Comparison of ENCODE assay signal across 27 mouse cellular contexts in the genomic region with DNA sequence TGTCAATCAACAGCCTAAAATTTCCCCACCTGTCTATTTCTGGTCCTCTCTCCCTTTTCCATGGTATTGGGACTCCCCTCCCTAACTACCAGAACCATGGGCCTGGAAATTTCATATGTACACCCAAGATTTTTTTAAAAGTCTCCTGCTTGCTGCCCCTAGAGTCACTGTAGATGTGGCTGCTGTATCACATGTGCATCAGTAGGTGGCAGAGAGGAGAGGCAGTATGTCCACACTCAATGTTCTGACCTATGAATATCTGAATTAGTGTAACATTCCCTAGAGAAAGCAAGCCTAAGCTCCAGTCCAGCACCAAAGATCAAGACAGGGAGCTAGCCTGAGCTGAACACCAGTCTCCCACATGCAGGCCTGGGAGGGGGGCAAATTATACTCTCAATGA. TPM values are rescaled to one million over a fixed set of nuclear protein-coding genes. Genes with fewer than 3 reads are reported as not detected.
A peak's percentile ranks its signal among the peaks of the same experiment; 100 is the strongest.
DNase-seq lines count a peak whose midpoint lies in the region; ATAC-seq and TF ChIP-seq lines count a peak whose summit lies in the region.
"Had no signal": no experiment of that assay in that cellular context is flagged by ENCODE, and none has a peak within 500 bp of the region (broad histone marks: within the 10 kb centered on the region; RNA-seq: fewer than 3 reads in every experiment).

No protein-coding gene starts in this region.

- H3K4me3 ChIP-seq in lung, embryonic 14.5 days (ENCODE audit: low read depth, low read length) = no peak overlapping the region
- H3K4me3 ChIP-seq in kidney, embryonic 14.5 days (ENCODE audit: low read length) = no peak overlapping the region
- H3K4me3 ChIP-seq: embryonic facial prominence, embryonic 10.5 days; hindbrain, embryonic 12.5 days; limb, embryonic 15.5 days; midbrain, embryonic 13.5 days; neural tube, embryonic 12.5 days had no signal

- DNase-seq in lung, embryonic 14.5 days = no peak
- DNase-seq in lung, postnatal 25 days (ENCODE audit: low spot score) = no peak
- peak; percentile 71 for DNase-seq in CD4-positive, CD25-positive, alpha-beta regulatory T cell, adult 2 months (ENCODE audit: low read depth, low spot score)
- DNase-seq in ZHBTc4 (ENCODE audit: low read depth, low spot score) = peak; percentile 6
- no peak for DNase-seq in neural tube, embryonic 10.5 days (ENCODE audit: extremely low spot score, low spot score)
- DNase-seq: cerebellum, postnatal 10 days; gastrocnemius, postnatal 10 days; kidney, adult 11 months; kidney, postnatal 4 days; liver, postnatal 0 days; thymus, postnatal 36 days had no signal

- H3K9ac ChIP-seq in lung, embryonic 14.5 days = no peak overlapping the region
- no peak overlapping the region for H3K9ac ChIP-seq in kidney, embryonic 14.5 days (ENCODE audit: low read depth, low read length)
- H3K9ac ChIP-seq: hindbrain, embryonic 12.5 days; limb, embryonic 15.5 days; liver, postnatal 0 days; midbrain, embryonic 13.5 days; neural tube, embryonic 12.5 days had no signal

- no peaks in the 10 kb centered on the region for H3K9me3 ChIP-seq in lung, embryonic 14.5 days (ENCODE audit: low read depth, low read length)
- no peaks in the 10 kb centered on the region for H3K9me3 ChIP-seq in kidney, embryonic 14.5 days (ENCODE audit: control insufficient read depth, low read length)
- H3K9me3 ChIP-seq: embryonic facial prominence, embryonic 10.5 days; hindbrain, embryonic 12.5 days; limb, embryonic 15.5 days; midbrain, embryonic 13.5 days; neural tube, embryonic 12.5 days had no signal

- no peaks in the 10 kb centered on the region for H3K4me1 ChIP-seq in lung, embryonic 14.5 days (ENCODE audit: insufficient read depth)
- H3K4me1 ChIP-seq in kidney, embryonic 14.5 days (ENCODE audit: control insufficient read depth, insufficient read depth, low read length) = no peaks in the 10 kb centered on the region
- H3K4me1 ChIP-seq: embryonic facial prominence, embryonic 10.5 days; hindbrain, embryonic 12.5 days; limb, embryonic 15.5 days; midbrain, embryonic 13.5 days; neural tube, embryonic 12.5 days had no signal

- no peaks in the 10 kb centered on the region for H3K27me3 ChIP-seq in lung, embryonic 14.5 days (ENCODE audit: insufficient read depth, low read length)
- no peaks in the 10 kb centered on the region for H3K27me3 ChIP-seq in kidney, embryonic 14.5 days (ENCODE audit: control insufficient read depth, insufficient read depth, low read length)
- H3K27me3 ChIP-seq: hindbrain, embryonic 12.5 days; limb, embryonic 15.5 days; midbrain, embryonic 13.5 days; neural tube, embryonic 12.5 days had no signal

- peak; percentile 31; the same call in 1 of the 2 replicates for TF ChIP-seq CTCF in lung, embryonic 14.5 days (IDR thresholded peaks at IDR 0.05; ENCODE audit: low read depth)

- H3K4me2 ChIP-seq in lung, embryonic 14.5 days = no peak overlapping the region
- H3K4me2 ChIP-seq in kidney, embryonic 14.5 days (replicated peaks; ENCODE audit: low read depth, low read length) = no peak overlapping the region
- H3K4me2 ChIP-seq: hindbrain, embryonic 12.5 days; limb, embryonic 15.5 days; midbrain, embryonic 13.5 days; neural tube, embryonic 12.5 days had no signal

- no peak for ATAC-seq in lung, embryonic 14.5 days (ENCODE audit: insufficient read depth)
- ATAC-seq in megakaryocyte-erythroid progenitor cell, adult 5-6 weeks (replicated peaks; ENCODE audit: low FRiP score, low TSS enrichment, poor library complexity, severe bottlenecking) = peak; percentile 55; the same call in 1 of the 2 replicates
- no peak for ATAC-seq in kidney, embryonic 14.5 days (ENCODE audit: low FRiP score, low TSS enrichment)
- ATAC-seq: forebrain, embryonic 14.5 days; liver, postnatal 0 days; midbrain, embryonic 13.5 days had no signal

- no peaks in the 10 kb centered on the region for H3K36me3 ChIP-seq in lung, embryonic 14.5 days (ENCODE audit: insufficient read depth)
- no peaks in the 10 kb centered on the region for H3K36me3 ChIP-seq in kidney, embryonic 14.5 days (ENCODE audit: control insufficient read depth, insufficient read depth, low read length)
- H3K36me3 ChIP-seq: embryonic facial prominence, embryonic 10.5 days; hindbrain, embryonic 12.5 days; limb, embryonic 15.5 days; midbrain, embryonic 13.5 days; neural tube, embryonic 12.5 days had no signal

- H3K27ac ChIP-seq in lung, embryonic 14.5 days (ENCODE audit: low read depth) = no peak overlapping the region
- H3K27ac ChIP-seq in kidney, embryonic 14.5 days (ENCODE audit: low read depth, low read length) = no peak overlapping the region
- H3K27ac ChIP-seq: embryonic facial prominence, embryonic 10.5 days; hindbrain, embryonic 12.5 days; limb, embryonic 15.5 days; macrophage; midbrain, embryonic 13.5 days; neural tube, embryonic 12.5 days had no signal

RNA-seq across cellular contexts. Expression of a gene that starts 6.0 kb away (rescaled TPM):
- not detected in 2 replicates for polyA plus RNA-seq in lung, embryonic 14.5 days (2014; fragmentation: Nextera tagmentation; extraction: Ambion mirVana)
- total RNA-seq in megakaryocyte-erythroid progenitor cell, adult 5-6 weeks (2014; fragmentation: Nextera tagmentation) = not detected in 2 replicates
- not detected in 2 replicates for total RNA-seq in megakaryocyte-erythroid progenitor cell, adult 5-6 weeks (2017)
- not detected in 2 replicates for polyA plus RNA-seq in kidney, embryonic 14.5 days (2014; fragmentation: Nextera tagmentation; extraction: Ambion mirVana)
- total RNA-seq: adrenal gland, adult 18-20 months; gastrocnemius, postnatal 10 days; heart, adult 8-10 months; layer of hippocampus, postnatal 25 days; left cerebral cortex, postnatal 14 days had no signal
- polyA plus RNA-seq: forebrain, embryonic 14.5 days; hindbrain, embryonic 12.5 days; macrophage; midbrain, embryonic 13.5 days; neural tube, embryonic 12.5 days; spleen, adult 2 months; stomach, embryonic 16.5 days had no signal

RNA-seq across cellular contexts. Expression of a gene that starts 21.7 kb away (rescaled TPM):
- 0.25 and 0.38 TPM in 2 replicates for polyA plus RNA-seq in lung, embryonic 14.5 days (2014; fragmentation: Nextera tagmentation; extraction: Ambion mirVana)
- 1.1 TPM in 1 of 2 replicates, not detected in the other for total RNA-seq in megakaryocyte-erythroid progenitor cell, adult 5-6 weeks (2014; fragmentation: Nextera tagmentation)
- total RNA-seq in megakaryocyte-erythroid progenitor cell, adult 5-6 weeks (2017) = 0.33 and 1.8 TPM in 2 replicates
- polyA plus RNA-seq in kidney, embryonic 14.5 days (2014; fragmentation: Nextera tagmentation; extraction: Ambion mirVana) = 0.19 TPM in 1 of 2 replicates, not detected in the other
- total RNA-seq: gastrocnemius, postnatal 10 days; heart, adult 8-10 months; layer of hippocampus, postnatal 25 days; left cerebral cortex, postnatal 14 days had no signal
- polyA plus RNA-seq: embryonic facial prominence, embryonic 10.5 days; forebrain, embryonic 14.5 days; midbrain, embryonic 13.5 days; neural tube, embryonic 12.5 days had no signal

RNA-seq across cellular contexts. Expression of a gene that starts 29.2 kb away (rescaled TPM):
- polyA plus RNA-seq in lung, embryonic 14.5 days (2014; fragmentation: Nextera tagmentation; extraction: Ambion mirVana) = not detected in 2 replicates
- not detected in 2 replicates for total RNA-seq in megakaryocyte-erythroid progenitor cell, adult 5-6 weeks (2014; fragmentation: Nextera tagmentation)
- not detected in 2 replicates for total RNA-seq in megakaryocyte-erythroid progenitor cell, adult 5-6 weeks (2017)
- not detected in 2 replicates for polyA plus RNA-seq in kidney, embryonic 14.5 days (2014; fragmentation: Nextera tagmentation; extraction: Ambion mirVana)
- total RNA-seq: adrenal gland, adult 18-20 months; gastrocnemius, postnatal 10 days; heart, adult 8-10 months; layer of hippocampus, postnatal 25 days; left cerebral cortex, postnatal 14 days had no signal
- polyA plus RNA-seq: embryonic facial prominence, embryonic 10.5 days; forebrain, embryonic 14.5 days; heart, embryonic 16.5 days; hindbrain, embryonic 12.5 days; limb, embryonic 15.5 days; liver, postnatal 0 days; macrophage; midbrain, embryonic 13.5 days; neural tube, embryonic 12.5 days; spleen, adult 2 months; stomach, embryonic 16.5 days had no signal

Comparison
In these comparisons a context has a peak if more than half of its experiments do, and no peak if none do; other contexts are left out.
1. DNase-seq: peak in CD4-positive, CD25-positive, alpha-beta regulatory T cell, adult 2 months (single experiment) and ZHBTc4 (single experiment); none in lung, embryonic 14.5 days (single experiment), lung, postnatal 25 days (single experiment) and neural tube, embryonic 10.5 days (single experiment).